ENCODE assay signal across 18 mouse cellular contexts in the genomic region with DNA sequence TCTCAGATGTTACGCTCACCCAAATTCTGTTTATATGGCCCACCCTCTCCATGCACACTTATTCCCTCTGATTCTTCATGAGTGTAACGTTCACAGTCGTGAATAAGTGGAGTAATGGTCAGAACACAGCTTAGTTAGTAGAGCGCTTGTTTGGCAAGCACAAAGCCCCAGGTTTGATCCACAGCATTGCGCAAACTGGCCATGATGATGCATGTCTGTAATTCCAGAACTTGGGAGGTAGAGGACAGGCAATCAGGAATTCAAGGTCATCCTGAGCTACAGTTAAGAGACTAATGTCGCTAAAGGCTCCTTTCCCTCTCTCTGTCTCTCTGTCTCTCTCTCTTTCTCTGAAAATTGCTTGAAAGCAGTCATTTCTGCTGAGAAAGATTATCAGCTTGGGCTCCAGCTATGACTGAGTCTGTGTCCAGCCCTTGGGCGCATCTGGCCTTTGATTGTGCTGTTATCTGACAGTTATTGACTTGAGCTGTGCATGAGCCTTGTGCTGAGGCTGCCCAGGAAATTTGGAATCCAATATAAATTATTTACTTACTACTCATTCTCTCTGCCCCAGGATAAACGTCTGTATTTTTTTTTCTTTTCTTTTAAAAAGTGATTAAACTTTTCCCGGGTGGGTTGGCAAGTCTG. TPM values are rescaled to one million over a fixed set of nuclear protein-coding genes. Genes with fewer than 3 reads are reported as not detected.
A peak's percentile ranks its signal among the peaks of the same experiment; 100 is the strongest.
DNase-seq lines count a peak whose midpoint lies in the region; ATAC-seq and TF ChIP-seq lines count a peak whose summit lies in the region.
"Had no signal": no experiment of that assay in that cellular context is flagged by ENCODE, and none has a peak within 500 bp of the region (broad histone marks: within the 10 kb centered on the region; RNA-seq: fewer than 3 reads in every experiment).

No protein-coding gene starts in this region.

- no peak overlapping the region for H3K9ac ChIP-seq in lung, embryonic 14.5 days
- H3K9ac ChIP-seq in liver, embryonic 13.5 days, result no peak overlapping the region
- no peak overlapping the region for H3K9ac ChIP-seq in hindbrain, embryonic 11.5 days (ENCODE audit: low read depth, low read length)
- H3K9ac ChIP-seq: embryonic facial prominence, embryonic 12.5 days had no signal

- TF ChIP-seq CTCF in lung, embryonic 14.5 days (IDR thresholded peaks at IDR 0.05; ENCODE audit: low read depth), result no peak
- TF ChIP-seq CTCF in C2C12 (IDR thresholded peaks at IDR 0.05; ENCODE audit: control insufficient read depth, insufficient read depth, insufficient read length), result no peak

- no peaks in the 10 kb centered on the region for H3K79me3 ChIP-seq in C2C12 (ENCODE audit: low read depth)

- WGBS in heart, embryonic 10.5 days, result 74% methylated on average over 9 of the region's 9 CpGs
- WGBS in lung, embryonic 14.5 days, result 68% methylated on average over 9 of the region's 9 CpGs
- 56% methylated on average over 9 of the region's 9 CpGs for WGBS in liver, embryonic 13.5 days (ENCODE audit: insufficient replicate concordance)
- WGBS in hindbrain, embryonic 11.5 days, result 87% methylated on average over 9 of the region's 9 CpGs

- no peaks in the 10 kb centered on the region for H3K79me2 ChIP-seq in C2C12 (ENCODE audit: control insufficient read depth, insufficient read depth)

- H3K36me3 ChIP-seq in heart, embryonic 10.5 days, result no peaks in the 10 kb centered on the region
- H3K36me3 ChIP-seq in lung, embryonic 14.5 days (ENCODE audit: insufficient read depth), result no peaks in the 10 kb centered on the region
- no peaks in the 10 kb centered on the region for H3K36me3 ChIP-seq in C2C12 (ENCODE audit: control insufficient read depth, insufficient read depth)
- no peaks in the 10 kb centered on the region for H3K36me3 ChIP-seq in liver, embryonic 13.5 days
- no peaks in the 10 kb centered on the region for H3K36me3 ChIP-seq in hindbrain, embryonic 11.5 days (ENCODE audit: control insufficient read depth, insufficient read depth, low read length)
- H3K36me3 ChIP-seq: embryonic facial prominence, embryonic 12.5 days; hindbrain, embryonic 10.5 days had no signal

- no peaks in the 10 kb centered on the region for H3K4me1 ChIP-seq in heart, embryonic 10.5 days
- H3K4me1 ChIP-seq in lung, embryonic 14.5 days (ENCODE audit: insufficient read depth), result no peaks in the 10 kb centered on the region
- H3K4me1 ChIP-seq in liver, embryonic 13.5 days (replicated peaks), result 0 out of 2 replicates have a peak, but pooled peaks cover 4% of the 10 kb centered on the region
- H3K4me1 ChIP-seq in hindbrain, embryonic 11.5 days (replicated peaks; ENCODE audit: control insufficient read depth, insufficient read depth, low read length), result no peaks in the 10 kb centered on the region
- H3K4me1 ChIP-seq: embryonic facial prominence, embryonic 12.5 days; hindbrain, embryonic 10.5 days had no signal

- H3K4me2 ChIP-seq in lung, embryonic 14.5 days, result peak overlapping the region; percentile 51
- peak overlapping the region; percentile 3; the same call in 1 of the 2 replicates for H3K4me2 ChIP-seq in liver, embryonic 13.5 days
- H3K4me2 ChIP-seq in hindbrain, embryonic 11.5 days (replicated peaks; ENCODE audit: low read depth, low read length), result no peak overlapping the region
- H3K4me2 ChIP-seq: embryonic facial prominence, embryonic 12.5 days had no signal

- no peak overlapping the region for H3ac ChIP-seq in C2C12 (ENCODE audit: control insufficient read depth, insufficient read length, low read depth)

- H3K4me3 ChIP-seq in heart, embryonic 10.5 days, result peak overlapping the region; percentile 22; the same call in 1 of the 2 replicates
- no peak overlapping the region for H3K4me3 ChIP-seq in lung, embryonic 14.5 days (ENCODE audit: low read depth, low read length)
- no peak overlapping the region for H3K4me3 ChIP-seq in C2C12 (ENCODE audit: insufficient read depth, poor library complexity, severe bottlenecking)
- H3K4me3 ChIP-seq in liver, embryonic 13.5 days (replicated peaks), result no peak overlapping the region
- no peak overlapping the region for H3K4me3 ChIP-seq in hindbrain, embryonic 11.5 days (ENCODE audit: low read depth, low read length)
- H3K4me3 ChIP-seq: embryonic facial prominence, embryonic 12.5 days; hindbrain, embryonic 10.5 days; layer of hippocampus, adult 2 months had no signal

- DNase-seq in heart, embryonic 10.5 days (ENCODE audit: low spot score), result no peak
- DNase-seq in heart, adult 8-10 months (ENCODE audit: low spot score), result no peak
- no peak for DNase-seq in lung, embryonic 14.5 days
- DNase-seq in lung, postnatal 10 days, result no peak
- no peak for DNase-seq in liver, embryonic 13.5 days
- no peak for DNase-seq in hindbrain, embryonic 11.5 days (ENCODE audit: low spot score)
- no peak for DNase-seq in right cerebral cortex, adult 2 months (ENCODE audit: low spot score in 2 of 2)
- DNase-seq: cerebellum, adult 11 months; gastrocnemius, postnatal 25 days; lung, postnatal 4 days; right cerebral cortex, adult 18-20 months; spleen, adult 18-20 months; thymus, postnatal 25 days had no signal

- no peaks in the 10 kb centered on the region for H3K27me3 ChIP-seq in heart, embryonic 10.5 days (ENCODE audit: insufficient read depth, poor library complexity, severe bottlenecking)
- no peaks in the 10 kb centered on the region for H3K27me3 ChIP-seq in lung, embryonic 14.5 days (ENCODE audit: insufficient read depth, low read length)
- H3K27me3 ChIP-seq in C2C12 (ENCODE audit: control insufficient read depth, insufficient read depth, insufficient read length), result no peaks in the 10 kb centered on the region
- H3K27me3 ChIP-seq in liver, embryonic 13.5 days, result no peaks in the 10 kb centered on the region
- H3K27me3 ChIP-seq in hindbrain, embryonic 11.5 days (ENCODE audit: control insufficient read depth, insufficient read depth, low read length), result no peaks in the 10 kb centered on the region
- H3K27me3 ChIP-seq: embryonic facial prominence, embryonic 12.5 days had no signal

- ATAC-seq in lung, embryonic 14.5 days (ENCODE audit: insufficient read depth), result no peak
- ATAC-seq in liver, embryonic 13.5 days (ENCODE audit: low read depth), result no peak
- no peak for ATAC-seq in hindbrain, embryonic 11.5 days (ENCODE audit: low FRiP score)
- ATAC-seq: inflammation-experienced regulatory T-cells, adult 6 months had no signal

- no peak overlapping the region for H3K27ac ChIP-seq in heart, embryonic 10.5 days
- H3K27ac ChIP-seq in lung, embryonic 14.5 days (ENCODE audit: low read depth), result no peak overlapping the region
- H3K27ac ChIP-seq in liver, embryonic 13.5 days, result no peak overlapping the region
- no peak overlapping the region for H3K27ac ChIP-seq in hindbrain, embryonic 11.5 days (ENCODE audit: low read depth, low read length)
- H3K27ac ChIP-seq: embryonic facial prominence, embryonic 12.5 days; hindbrain, embryonic 10.5 days; layer of hippocampus, adult 2 months had no signal

- no peaks in the 10 kb centered on the region for H3K9me3 ChIP-seq in heart, embryonic 10.5 days
- no peaks in the 10 kb centered on the region for H3K9me3 ChIP-seq in lung, embryonic 14.5 days (ENCODE audit: low read depth, low read length)
- H3K9me3 ChIP-seq in liver, embryonic 13.5 days (replicated peaks), result no peaks in the 10 kb centered on the region
- no peaks in the 10 kb centered on the region for H3K9me3 ChIP-seq in hindbrain, embryonic 11.5 days (ENCODE audit: control insufficient read depth, low read length)
- H3K9me3 ChIP-seq: embryonic facial prominence, embryonic 12.5 days; hindbrain, embryonic 10.5 days had no signal

TF ChIP-seq in C2C12, 6 proteins besides CTCF, POLR2A, EP300 and RAD21:
- TF ChIP-seq CEBPB (IDR thresholded peaks at IDR 0.05; ENCODE audit: low read depth) (peak; percentile 34), MYOG (IDR thresholded peaks at IDR 0.05; ENCODE audit: control insufficient read depth, extremely low read depth, insufficient read length) (no peak)
TF ChIP-seq in C2C12: peak in this region for 1.

RNA-seq across cellular contexts. Expression of gene Dip2c, which starts 53.4 kb away (rescaled TPM):
- polyA plus RNA-seq in heart, embryonic 10.5 days (2016; fragmentation: Nextera tagmentation; extraction: Ambion mirVana), result 3.9 and 4.9 TPM in 2 replicates
- total RNA-seq in heart, adult 8-10 months (2022), result 10 to 100 TPM; 38.1 to 45.2 (median 41.7) TPM
- polyA plus RNA-seq in lung, embryonic 14.5 days (2014; fragmentation: Nextera tagmentation; extraction: Ambion mirVana), result 7.2 and 8.6 TPM in 2 replicates
- polyA plus RNA-seq in C2C12 (2012; fragmentation: generic; extraction: Trizol), result 4.8 TPM
- 0.45 and 0.51 TPM in 2 replicates for polyA plus RNA-seq in liver, embryonic 13.5 days (2015; fragmentation: Nextera tagmentation; extraction: Ambion mirVana)
- polyA plus RNA-seq in hindbrain, embryonic 11.5 days (2014; fragmentation: Nextera tagmentation; extraction: Ambion mirVana), result 7.6 and 9.4 TPM in 2 replicates
